Mouse (Mus musculus) stomach, postnatal 0 days (tissue): ENCODE measurements at regions not wholly inside any gene's neighbourhood (a gene's known extent, or its start where the extent isn't known, plus 50 kb on each side); places are given as distances from the start of the nearest gene placed in this dataset.

ENCODE experiments used
- ATAC-seq: fragments of 200-750 bp; cut with Nextera tagmentation; 2 replicates; pipeline ENCODE4 v1.8.0; 2017; ENCODE audit not compliant: low FRiP score, low TSS enrichment
- DNase-seq: peaks from one replicate; pipeline ENCODE4 v3.0.0-alpha.2; 2016; ENCODE audit warnings: low spot score
- H3K27ac ChIP-seq: fragments of 300-500 bp; sonication (generic); replicated peaks from 2 replicates; pipeline ENCODE4 v1.5.1; 2014; ENCODE audit warnings: mild to moderate bottlenecking, control low read depth
- H3K27me3 ChIP-seq: fragments of 300-500 bp; sonication (generic); 2 replicates; pipeline ENCODE4 v1.6.1; 2014; ENCODE audit warnings: low read length; ENCODE audit not compliant: control insufficient read depth, insufficient read depth
- H3K36me3 ChIP-seq: fragments of 300-500 bp; sonication (generic); 2 replicates; pipeline ENCODE4 v1.6.1; 2014; ENCODE audit warnings: low read length, mixed read lengths; ENCODE audit not compliant: control insufficient read depth, insufficient read depth
- H3K4me1 ChIP-seq: fragments of 300-500 bp; sonication (generic); replicated peaks from 2 replicates; pipeline ENCODE4 v1.6.1; 2014; ENCODE audit warnings: antibody characterized with exemption; ENCODE audit not compliant: control insufficient read depth, insufficient read depth
- H3K4me2 ChIP-seq: fragments of 300-500 bp; sonication (generic); replicated peaks from 2 replicates; pipeline ENCODE4 v1.6.1; 2014; ENCODE audit warnings: low read depth, mild to moderate bottlenecking, control low read depth, moderate library complexity
- H3K4me3 ChIP-seq: fragments of 300-500 bp; sonication (generic); 2 replicates; pipeline ENCODE4 v1.5.1; 2014; ENCODE audit warnings: low read depth, low read length, control low read depth
- H3K9ac ChIP-seq: fragments of 300-500 bp; sonication (generic); 2 replicates; pipeline ENCODE4 v1.6.1; 2014; ENCODE audit warnings: mild to moderate bottlenecking, low read length, control low read depth, mixed read lengths
- H3K9me3 ChIP-seq: fragments of 300-500 bp; sonication (generic); 2 replicates; pipeline ENCODE4 v1.6.1; 2016; ENCODE audit warnings: low read length; ENCODE audit not compliant: control insufficient read depth
- CTCF ChIP-seq: IDR thresholded peaks from 2 replicates; pipeline ENCODE4 v1.5.1; 2016; ENCODE audit warnings: antibody characterized with exemption, low read depth, mild to moderate bottlenecking, moderate library complexity
- EP300 ChIP-seq: optimal IDR thresholded peaks from 2 replicates; pipeline ENCODE3; 2016; ENCODE audit warnings: antibody characterized with exemption
- WGBS: fragments of 180-500 bp; shearing (Covaris S2); extraction: QIAGEN DNeasy Blood & Tissue Kit; methylation state at CpG from one replicate; pipeline ENCODE4 v1.1.7; 2014; 5-methylcytosine and 5-hydroxymethylcytosine counted together

- no peak overlapping the region for H3K4me2 ChIP-seq
- H3K27ac ChIP-seq = no peak overlapping the region
- ATAC-seq (no peak), DNase-seq (no peak)
- no peaks in the 10 kb centered on the region for H3K27me3 ChIP-seq
- no peaks in the 10 kb centered on the region for H3K4me1 ChIP-seq
- H3K4me3 ChIP-seq = no peak overlapping the region
- TF ChIP-seq CTCF (no peak), EP300 (no peak)
- WGBS = 70% methylated on average over 1 of the region's 1 CpGs
- no peaks in the 10 kb centered on the region for H3K36me3 ChIP-seq
- no peak overlapping the region for H3K9ac ChIP-seq
- H3K9me3 ChIP-seq = no peaks in the 10 kb centered on the region
Observed at GRCm38 (mm10) chr3:45659052-45659451, 280.9 kb downstream of the Pcdh10 start.

DNA sequence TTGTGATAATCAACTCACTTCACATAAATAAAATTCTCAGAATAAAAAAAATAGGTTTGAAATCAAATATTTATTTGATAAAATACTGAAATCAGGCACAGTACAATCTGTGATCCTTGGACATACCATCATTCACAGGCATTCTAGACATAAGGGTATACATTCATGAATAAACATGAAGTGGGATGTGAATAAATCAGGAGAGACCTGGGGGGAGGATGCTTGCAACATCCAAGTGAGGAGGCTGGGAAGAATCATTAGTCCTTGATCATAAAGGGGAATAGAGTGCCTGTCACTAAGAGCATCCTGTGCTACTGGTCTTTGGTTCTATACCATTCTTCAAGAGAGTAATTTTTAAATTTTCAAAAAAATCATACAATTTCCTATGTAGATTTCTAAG, 292.2 kb downstream of the Pcdh10 start:
- Histone ChIP-seq H3K4me3 (no peak overlapping the region), H3K4me1 (no peaks in the 10 kb centered on the region), H3K4me2 (no peak overlapping the region), H3K27ac (no peak overlapping the region), H3K9ac (no peak overlapping the region), H3K36me3 (no peaks in the 10 kb centered on the region), H3K27me3 (no peaks in the 10 kb centered on the region), H3K9me3 (no peaks in the 10 kb centered on the region)
- no peak for ATAC-seq
- TF ChIP-seq EP300 (no peak), CTCF (no peak)
- no peak for DNase-seq

DNA sequence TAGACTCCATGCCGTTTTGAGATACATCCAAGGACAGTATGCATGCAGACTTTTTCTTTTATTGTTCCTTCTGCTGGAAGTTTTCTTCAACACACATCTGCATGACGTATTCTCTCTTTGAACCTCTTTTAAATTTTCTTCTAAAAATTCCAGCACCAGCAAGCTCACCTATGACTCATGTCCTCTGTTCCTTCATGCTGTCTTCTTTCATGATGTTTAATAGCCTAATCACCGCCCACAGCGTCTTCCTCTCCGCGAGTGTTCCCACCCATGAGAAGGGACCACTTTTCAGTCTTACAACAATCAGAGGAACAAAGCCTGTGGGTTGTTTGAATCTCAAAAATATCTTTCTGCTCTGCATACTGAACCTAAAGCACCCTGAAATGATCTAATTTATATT, 299.5 kb downstream of the Pcdh10 start:
- DNase-seq = no peak
- WGBS = 83% methylated on average over 6 of the region's 6 CpGs
- H3K4me1 ChIP-seq = no peaks in the 10 kb centered on the region
- H3K36me3 ChIP-seq = no peaks in the 10 kb centered on the region
- H3K27me3 ChIP-seq = no peaks in the 10 kb centered on the region
- H3K4me2 ChIP-seq = no peak overlapping the region
- no peak for ATAC-seq
- H3K27ac ChIP-seq = no peak overlapping the region
- H3K9ac ChIP-seq = no peak overlapping the region
- TF ChIP-seq EP300 (no peak), CTCF (no peak)
- no peak overlapping the region for H3K4me3 ChIP-seq
- H3K9me3 ChIP-seq = no peaks in the 10 kb centered on the region

DNA sequence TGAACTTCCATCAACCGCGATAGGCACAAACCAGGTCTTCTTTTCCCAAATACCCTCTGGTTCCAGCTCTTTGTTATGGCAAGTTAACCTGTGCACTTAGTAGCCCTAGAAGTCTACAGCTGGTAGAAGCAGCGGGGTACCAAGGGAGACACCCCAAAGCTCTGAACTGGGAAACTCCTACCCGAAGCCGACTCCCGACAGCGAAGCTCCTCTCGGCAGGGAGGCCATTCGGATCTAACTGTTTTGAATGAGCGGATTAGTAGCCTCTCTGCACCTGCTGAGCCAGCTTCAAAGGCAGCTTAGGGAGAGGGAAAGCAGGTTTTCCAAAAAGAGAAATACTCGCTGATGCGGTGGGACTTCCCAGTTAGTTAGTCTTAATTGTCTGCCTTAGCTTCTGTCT, 303.2 kb downstream of the Pcdh10 start:
- Histone ChIP-seq H3K36me3 (no peaks in the 10 kb centered on the region), H3K9me3 (no peaks in the 10 kb centered on the region), H3K27me3 (no peaks in the 10 kb centered on the region), H3K4me1 (no peaks in the 10 kb centered on the region), H3K4me2 (no peak overlapping the region), H3K4me3 (no peak overlapping the region), H3K27ac (no peak overlapping the region), H3K9ac (no peak overlapping the region)
- TF ChIP-seq CTCF (no peak), EP300 (no peak)
- no peak for DNase-seq
- WGBS = 11% methylated on average over 12 of the region's 12 CpGs
- ATAC-seq = no peak

DNA sequence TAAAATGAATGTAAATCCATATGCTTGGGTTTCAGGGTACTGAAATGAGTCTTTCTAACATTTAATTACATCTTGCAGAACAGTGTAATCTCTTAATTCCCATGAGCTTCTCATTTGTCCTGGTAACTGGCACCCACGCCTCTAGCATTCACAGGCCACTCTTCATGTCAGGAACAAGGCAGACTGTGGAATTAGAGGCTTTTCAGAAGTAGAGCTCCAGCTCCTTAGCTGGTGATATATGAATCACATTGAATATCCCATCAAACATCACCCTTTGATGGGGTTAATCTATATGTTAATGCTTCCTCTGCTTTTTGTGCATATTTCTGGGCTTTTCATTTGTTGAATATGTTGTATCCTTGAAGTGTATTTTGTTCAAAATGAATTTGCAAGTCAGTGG, 329.7 kb downstream of the Pcdh10 start:
- H3K27ac ChIP-seq = no peak overlapping the region
- DNase-seq = no peak
- H3K4me2 ChIP-seq = no peak overlapping the region
- 50% methylated on average over 1 of the region's 1 CpGs for WGBS
- no peaks in the 10 kb centered on the region for H3K27me3 ChIP-seq
- no peaks in the 10 kb centered on the region for H3K9me3 ChIP-seq
- H3K9ac ChIP-seq = no peak overlapping the region
- TF ChIP-seq CTCF (no peak), EP300 (no peak)
- no peak for ATAC-seq
- H3K36me3 ChIP-seq = no peaks in the 10 kb centered on the region
- no peaks in the 10 kb centered on the region for H3K4me1 ChIP-seq
- H3K4me3 ChIP-seq = no peak overlapping the region
